Mouse (Mus musculus): ENCODE results near the gene Chrm3.

- TF ChIP-seq POLR2A (IDR thresholded peaks at IDR 0.05; ENCODE audit: low read depth, low read length) (no peak), CTCF (IDR thresholded peaks at IDR 0.05; ENCODE audit: extremely low read depth, insufficient read length, insufficient replicate concordance, low read depth, low read length) (no peak)
These were observed 8.5 kb downstream of the Chrm3 start for GRCm38 (mm10) chr13:10352141-10352540.

All from small intestine, adult 2 months (tissue).